Mouse (Mus musculus) common myeloid progenitor, adult 5-6 weeks (primary cell): ENCODE measurements around the gene Myrfl. TPM values are rescaled to one million over a fixed set of nuclear protein-coding genes. Genes with fewer than 3 reads are reported as not detected.

ENCODE experiments used
- ATAC-seq: replicated peaks from 2 replicates; pipeline ENCODE4 v1.8.0; 2016; ENCODE audit warnings: low read depth, mild to moderate bottlenecking, moderate TSS enrichment, inconsistent platforms; ENCODE audit not compliant: poor library complexity, severe bottlenecking
- total RNA-seq: library from RNA; stranded (forward); fragments of 200-1000, 187-1606 nt; gene quantifications from 2 replicates; pipeline ENCODE4 v1.2.3, GENCODE M21; 2017

Gene Myrfl
- total RNA-seq, 1 experiment from 2014 or later = not detected

DNA sequence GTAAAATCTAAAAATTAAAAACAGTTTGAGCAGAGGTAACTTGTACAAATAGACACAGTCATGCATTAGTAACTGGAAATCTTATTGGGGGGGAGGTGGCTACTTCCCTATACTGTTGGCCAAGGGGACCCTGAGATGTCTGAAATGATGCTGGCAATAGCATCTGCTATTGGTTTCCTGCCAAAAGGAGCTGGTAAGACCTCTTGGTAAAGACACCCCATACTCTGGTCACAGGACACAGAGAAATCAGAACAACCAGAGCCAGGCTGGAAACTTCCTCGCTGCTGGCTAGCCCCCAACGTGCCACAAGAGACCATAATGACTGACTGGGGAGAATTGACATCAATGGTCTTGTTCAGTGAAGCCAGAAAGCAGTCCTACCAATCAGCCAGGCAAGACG is 55.2 kb downstream of the Myrfl start:
- ATAC-seq = no peak

- ATAC-seq = no peak
Observed at GRCm38 (mm10) chr10:116830676-116831075, 66.0 kb downstream of the Myrfl start.

DNA sequence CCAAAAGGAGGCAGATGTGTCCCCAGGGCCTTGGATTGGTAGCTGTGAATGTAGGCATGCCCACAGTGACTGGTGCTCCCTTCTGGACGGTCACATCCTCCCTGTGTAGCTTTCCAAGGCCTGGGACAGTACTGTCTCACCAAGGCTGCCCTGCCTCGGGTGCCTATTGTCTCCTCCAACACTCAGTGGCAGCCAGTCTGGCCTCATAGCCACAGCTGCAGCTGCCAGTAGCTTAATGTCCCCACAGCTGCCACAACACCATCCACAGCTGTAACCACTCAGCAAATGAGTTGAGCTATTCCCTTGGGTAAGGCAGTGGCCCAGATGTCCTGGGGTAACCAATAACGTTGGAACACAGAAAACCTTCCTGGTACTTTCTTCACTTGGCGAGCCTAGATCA is 68.6 kb downstream of the Myrfl start:
- no peak for ATAC-seq

DNA sequence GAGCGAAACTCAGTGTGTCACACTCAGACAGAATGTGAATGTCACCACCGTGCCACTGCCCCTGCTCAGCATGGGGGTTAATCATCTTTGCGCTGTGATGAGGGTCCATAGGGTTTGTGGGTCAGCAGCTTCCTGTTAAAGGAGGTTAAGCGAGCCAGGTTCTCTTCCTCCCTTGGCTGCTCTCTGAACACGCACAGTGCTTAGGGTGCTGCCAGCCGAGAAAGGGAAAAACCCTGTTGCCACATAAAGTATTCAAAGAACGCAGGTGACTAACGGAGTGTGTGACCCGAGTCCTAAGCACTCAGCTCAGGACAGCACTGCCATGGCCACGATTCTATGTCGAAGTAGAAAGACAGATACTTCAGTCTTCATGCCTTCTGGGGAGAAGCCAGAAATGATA is 69.4 kb downstream of the Myrfl start:
- no peak for ATAC-seq

GRCm38 (mm10) chr10:116815311-116816060 is 81.2 kb downstream of the Myrfl start:
- ATAC-seq = no peak

GRCm38 (mm10) chr10:116813150-116813549 is 83.6 kb downstream of the Myrfl start:
- ATAC-seq = no peak

DNA sequence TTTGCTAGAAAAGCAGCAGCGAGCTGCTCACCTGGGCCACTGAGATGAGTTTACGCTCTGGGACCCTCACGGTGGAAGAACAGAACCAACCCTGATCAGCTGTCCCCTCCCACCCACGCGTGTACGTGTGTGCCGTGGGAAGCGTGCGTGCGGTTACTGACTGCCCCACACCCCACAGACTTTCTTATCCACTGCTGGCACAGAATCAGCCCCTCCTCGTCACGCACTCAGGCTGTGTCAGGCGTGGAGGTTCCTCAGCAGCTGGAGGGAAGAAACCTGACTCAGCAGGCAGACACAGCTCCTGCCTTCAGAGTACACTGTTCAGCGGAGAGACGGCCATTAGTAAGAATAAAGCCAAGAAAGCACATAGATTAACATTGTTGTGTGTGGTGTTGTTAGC is 86.0 kb downstream of the Myrfl start:
- no peak for ATAC-seq

DNA sequence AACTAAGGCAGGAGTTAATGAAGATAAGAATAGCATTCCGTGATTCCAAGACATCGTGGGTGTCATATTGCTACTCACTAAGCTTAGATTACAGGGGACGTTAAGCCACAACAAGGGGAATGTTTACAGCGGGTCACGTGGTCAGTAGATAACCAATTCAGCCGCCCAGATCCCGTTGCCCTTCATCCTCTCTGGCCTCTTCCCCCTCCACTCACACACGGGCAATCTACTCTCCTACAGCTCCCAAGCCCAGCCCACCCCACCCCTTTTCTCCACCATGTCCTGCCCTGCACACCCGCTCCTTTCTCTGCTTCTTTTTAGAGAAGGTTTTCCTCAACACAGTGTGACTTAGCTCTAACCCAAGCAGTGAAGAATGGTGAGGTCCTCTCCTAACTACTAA is 87.3 kb downstream of the Myrfl start:
- no peak for ATAC-seq

DNA sequence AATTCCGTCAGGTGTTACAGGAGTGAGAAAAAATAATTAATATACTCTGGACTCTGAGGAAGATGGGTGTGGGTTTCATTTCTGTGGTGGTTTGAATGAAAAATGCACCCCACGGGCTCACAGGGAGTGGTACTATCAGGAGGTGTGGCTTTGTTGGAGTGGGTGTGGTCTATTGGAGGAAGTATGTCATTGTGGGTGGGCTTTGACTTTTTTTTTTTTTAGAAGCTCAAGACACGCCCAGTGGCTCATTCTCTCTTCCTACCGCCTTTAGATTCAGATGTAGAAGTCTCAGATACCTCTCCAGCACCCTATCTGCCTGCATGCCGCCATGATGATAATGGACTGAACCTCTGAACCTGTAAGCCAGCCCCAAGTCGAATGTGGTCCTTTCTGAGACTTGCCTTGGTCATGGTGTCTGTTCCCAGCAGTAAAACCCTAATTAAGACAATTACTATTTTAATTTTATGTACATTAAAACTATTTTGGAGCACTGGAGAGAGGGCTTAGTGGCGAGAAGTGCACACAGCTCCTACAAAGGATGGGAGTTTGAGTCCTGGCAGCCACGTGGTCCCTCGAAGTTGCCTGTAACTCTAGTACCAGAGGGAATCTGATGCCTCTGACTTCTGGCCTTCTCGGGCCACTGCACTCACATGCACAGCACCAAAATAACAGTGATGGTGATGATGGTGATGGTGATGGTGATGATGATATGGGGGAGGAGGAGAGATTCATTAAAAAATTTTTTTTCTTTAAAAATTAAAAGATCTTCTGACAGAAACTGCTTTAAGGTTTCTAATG is 88.0 kb downstream of the Myrfl start:
- no peak for ATAC-seq

DNA sequence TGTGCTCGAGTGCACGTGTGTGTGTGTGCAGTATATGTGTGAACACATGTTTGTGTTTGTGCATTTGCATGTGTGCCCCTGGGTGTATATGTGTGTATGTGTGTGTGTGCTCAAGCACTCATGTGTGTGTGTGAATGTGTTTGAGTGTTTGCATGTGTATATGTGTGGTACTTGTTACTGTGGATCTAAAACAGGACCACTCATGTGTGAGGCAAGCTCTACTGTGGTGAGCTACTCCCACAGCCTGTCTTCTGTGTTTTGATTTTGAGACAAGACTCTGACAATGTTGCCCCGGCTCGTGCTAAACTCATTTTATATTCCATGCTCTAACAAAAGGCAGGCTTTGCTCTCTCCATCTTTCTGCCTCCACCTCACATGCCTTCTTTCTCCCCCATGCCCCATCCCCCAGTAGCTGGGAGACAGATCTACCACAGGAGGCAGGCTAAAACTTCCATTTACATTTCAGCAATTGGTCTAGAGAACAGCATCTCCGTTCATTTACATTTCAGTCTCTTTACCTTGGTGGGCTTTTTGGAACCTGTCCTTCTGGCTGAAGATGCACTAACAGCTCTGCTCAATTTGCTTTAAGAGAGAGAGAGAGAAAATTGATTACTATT is 94.4 kb downstream of the Myrfl start:
- ATAC-seq = no peak

DNA sequence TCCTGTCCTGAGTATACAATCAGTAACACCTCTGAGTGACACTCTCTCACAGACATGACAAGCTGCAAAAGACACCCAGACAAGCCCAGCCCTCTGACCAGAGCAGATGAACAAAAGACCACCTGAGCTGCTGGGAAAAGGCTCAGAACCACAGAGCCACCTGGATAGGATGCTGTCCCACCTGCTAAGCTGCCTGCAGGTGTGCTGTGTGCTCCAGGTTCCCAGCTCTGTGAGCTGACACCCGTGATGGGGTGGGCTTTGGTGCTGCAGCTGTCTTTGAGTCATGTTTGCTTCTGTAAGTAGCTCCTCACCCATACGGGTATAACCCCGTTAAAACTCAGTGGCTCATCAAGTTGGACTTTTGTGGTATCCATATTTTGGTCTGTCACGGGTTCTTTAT is 95.4 kb downstream of the Myrfl start:
- no peak for ATAC-seq

DNA sequence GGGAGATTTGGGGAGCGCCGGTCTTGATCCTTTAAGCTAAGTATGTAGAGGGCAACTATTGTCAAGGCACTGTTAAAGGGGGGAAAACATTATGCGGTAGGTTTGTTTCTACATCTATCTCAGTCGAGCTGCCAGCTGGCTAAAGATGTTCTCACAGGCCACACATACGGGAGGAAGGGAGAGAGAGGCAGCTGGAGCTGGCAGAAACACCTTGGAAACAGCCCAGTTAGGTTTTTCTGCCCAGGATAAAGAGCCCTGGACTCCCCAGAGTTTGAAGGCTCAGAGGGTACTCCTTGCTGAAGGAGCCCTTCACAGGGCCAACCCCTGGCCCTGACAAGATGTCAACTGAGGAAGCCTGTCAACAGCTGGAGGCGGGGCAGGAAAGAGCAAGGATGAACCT is 100.7 kb downstream of the Myrfl start:
- no peak for ATAC-seq

DNA sequence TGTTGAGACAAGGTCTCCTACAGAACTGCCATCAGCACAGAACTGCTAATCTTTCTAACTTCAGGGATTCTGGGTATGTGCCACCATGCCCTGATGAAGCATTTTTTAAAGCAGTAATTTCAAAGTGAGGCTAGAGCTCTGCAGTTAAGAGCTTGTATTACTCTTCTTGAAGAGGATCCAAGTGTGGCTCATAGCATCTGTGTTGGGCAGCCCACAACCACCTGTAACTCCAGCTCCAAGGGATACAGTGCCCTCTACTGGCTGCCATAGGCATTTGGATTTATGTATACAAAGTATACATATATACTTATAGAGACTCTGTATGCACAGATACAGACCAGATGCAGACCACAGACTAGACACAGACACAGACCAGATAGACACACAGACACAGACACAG is 107.6 kb downstream of the Myrfl start:
- ATAC-seq = peak; percentile 73

DNA sequence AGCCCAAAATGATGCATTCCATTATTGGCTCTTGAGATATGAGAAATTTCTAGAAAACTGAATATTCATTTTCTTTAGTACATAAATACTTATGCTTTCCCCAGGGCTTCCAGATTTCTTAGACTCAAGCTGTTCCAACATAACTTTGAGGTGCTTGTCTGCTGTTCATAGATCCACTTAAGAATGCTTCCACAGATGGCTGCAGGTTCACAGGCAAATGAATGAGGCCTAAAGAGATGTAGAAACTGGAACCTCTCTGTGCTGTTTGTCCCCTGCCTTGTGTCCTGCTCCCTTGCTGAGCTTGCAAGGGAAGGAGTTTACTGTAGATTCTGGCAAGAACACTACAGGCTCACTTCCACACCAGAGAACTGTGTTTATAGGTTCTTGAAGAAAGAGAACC is 108.3 kb downstream of the Myrfl start:
- ATAC-seq = no peak

DNA sequence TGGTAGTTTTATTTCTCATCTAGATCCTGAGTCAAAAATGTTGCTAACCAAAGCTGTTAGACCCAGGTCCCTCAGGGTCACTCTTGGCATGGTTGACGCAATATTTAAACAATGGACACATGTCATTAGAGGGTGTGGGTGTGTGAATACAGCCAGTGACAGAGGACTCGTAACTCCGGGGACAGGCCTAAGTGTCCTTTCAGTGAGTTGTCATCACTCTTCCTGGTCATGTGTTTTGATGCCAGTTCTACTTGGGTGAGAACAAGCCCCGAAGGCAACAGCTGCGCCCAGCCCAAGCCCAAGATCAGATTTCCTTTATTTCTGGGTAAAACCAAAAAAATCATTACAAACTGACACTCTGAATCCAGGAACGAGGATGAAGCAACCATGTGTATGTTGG is 112.6 kb downstream of the Myrfl start:
- ATAC-seq = no peak

GRCm38 (mm10) chr10:116783020-116783419 is 113.7 kb downstream of the Myrfl start:
- ATAC-seq = no peak

DNA sequence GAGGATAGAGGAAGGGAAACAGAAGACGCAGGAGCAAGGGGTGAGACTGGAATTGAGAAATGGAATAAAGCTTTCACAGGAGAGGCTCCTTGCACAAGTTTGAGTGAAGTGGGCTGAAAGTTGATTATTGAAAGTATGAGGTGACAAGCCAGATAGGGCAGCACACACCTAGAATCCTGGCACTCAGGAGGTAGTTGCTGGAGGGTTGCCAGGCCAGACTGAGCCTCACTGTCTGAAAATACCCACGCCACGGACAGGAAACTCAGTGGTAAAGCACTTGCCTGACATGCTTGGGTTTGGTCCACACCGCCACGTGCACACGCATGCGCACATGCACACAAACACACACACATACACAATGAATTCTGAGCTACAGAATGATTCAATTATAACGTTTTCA is 118.8 kb downstream of the Myrfl start:
- ATAC-seq = no peak

GRCm38 (mm10) chr10:116776846-116777245 is 119.9 kb downstream of the Myrfl start:
- ATAC-seq = no peak

- no peak for ATAC-seq
Observed at GRCm38 (mm10) chr10:116773846-116774750, 122.6 kb downstream of the Myrfl start.

DNA sequence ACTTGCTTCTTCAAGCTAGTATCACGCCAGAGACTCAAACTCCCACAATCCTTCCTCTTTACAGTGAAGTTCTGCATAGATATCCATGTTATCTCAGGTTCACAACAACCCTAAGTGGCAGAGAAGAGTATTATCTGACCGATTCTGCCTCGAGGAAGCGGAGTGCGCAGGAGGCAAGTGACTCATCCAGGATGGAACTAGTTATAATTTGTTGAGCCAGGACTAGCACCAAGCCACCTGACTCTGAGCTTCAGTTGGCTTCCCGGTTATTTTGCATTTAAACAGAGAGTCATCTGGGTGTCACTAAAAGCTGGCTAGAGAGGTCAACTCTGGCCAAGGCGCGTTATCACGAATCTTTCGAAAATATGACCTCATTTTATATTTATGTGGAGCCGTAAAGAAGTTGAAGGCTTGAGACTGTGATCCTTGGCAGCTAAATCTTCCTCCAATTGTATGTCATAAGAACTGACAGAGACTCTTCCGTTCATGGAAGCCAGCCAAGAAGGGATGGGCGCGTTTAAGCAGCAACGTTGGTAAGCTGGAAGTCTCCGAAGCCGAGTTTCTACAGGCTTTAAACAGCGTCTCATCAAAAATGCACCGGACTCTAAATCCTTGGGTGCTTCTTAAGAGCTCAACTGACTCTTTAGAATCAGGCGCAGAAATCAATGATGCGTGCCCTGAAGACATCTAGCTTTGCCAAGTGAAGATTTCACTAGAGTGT is 125.3 kb downstream of the Myrfl start:
- ATAC-seq = no peak
